Mouse (Mus musculus) C2C12 (cell line): ENCODE measurements around the gene Tnfrsf8.

ENCODE experiments used
- MAX ChIP-seq: IDR thresholded peaks from one replicate; pipeline ENCODE4 v1.6.1; 2011; ENCODE audit warnings: mild to moderate bottlenecking, control low read depth
- MYOD1 ChIP-seq: IDR thresholded peaks from one replicate; pipeline ENCODE4 v1.6.1; 2011; ENCODE audit warnings: low read depth; ENCODE audit not compliant: control insufficient read depth, insufficient read length

- no peak for TF ChIP-seq MAX
- no peak for TF ChIP-seq MYOD1
These were observed 19.2 kb downstream of the Tnfrsf8 start for GRCm38 (mm10) chr4:145295589-145296300.
